Mouse (Mus musculus) testis, adult 2 months (tissue): ENCODE data around the gene Slain2.

Experiments
- CTCF ChIP-seq: fragments of 200-500 bp; IDR thresholded peaks from 2 replicates; pipeline ENCODE4 v1.5.1; 2012; ENCODE audit warnings: low read depth, mild to moderate bottlenecking, inconsistent platforms, low read length, moderate library complexity; ENCODE audit not compliant: control insufficient read depth, insufficient read depth, insufficient replicate concordance
- POLR2A ChIP-seq: fragments of 200-500 bp; IDR thresholded peaks from 2 replicates; pipeline ENCODE4 v1.6.1; 2012; ENCODE audit warnings: low read depth, mild to moderate bottlenecking, inconsistent platforms, low read length, moderate library complexity; ENCODE audit not compliant: control insufficient read depth

DNA sequence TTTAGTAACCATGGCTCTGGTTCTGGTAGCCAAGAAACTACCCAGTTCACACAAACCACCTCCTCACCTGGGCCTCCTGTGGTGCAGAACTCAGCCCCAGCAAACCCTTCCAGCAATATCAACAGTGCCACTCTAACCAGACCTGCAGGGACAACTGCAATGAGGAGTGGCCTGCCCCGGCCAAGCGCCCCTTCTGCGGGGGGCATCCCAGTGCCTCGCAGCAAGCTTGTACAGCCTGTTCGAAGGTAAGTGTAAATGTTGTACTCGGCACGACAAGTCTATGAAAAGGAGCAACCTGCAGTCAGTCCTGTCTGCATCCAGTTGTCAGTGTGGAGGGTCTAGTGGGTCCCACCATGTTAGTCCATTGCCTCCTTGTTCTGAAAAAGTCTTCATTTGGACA is 60.5 kb downstream of the Slain2 start, which contains the start of gene Gm10135:
- TF ChIP-seq CTCF (no peak), POLR2A (no peak)
